Mouse (Mus musculus) B cell, adult 2 months (primary cell): ENCODE results near the gene Emp3.
"Not testable (repeated sequence)": the region's sequence is repeated elsewhere in the genome, so short reads cannot be mapped to it uniquely, and the experiment has no call there.

Source experiments
- DNase-seq, 2 experiments: peaks; one replicate each; pipeline ENCODE4 v3.0.0; 2022

The Emp3 gene

GRCm38 (mm10) chr7:45915011-45915410, 6.2 kb downstream of the Emp3 start:
- no peak for DNase-seq

GRCm38 (mm10) chr7:45914067-45914466, 7.1 kb downstream of the Emp3 start:
- no peak for DNase-seq

- peak; percentile 15 to 28 for DNase-seq
These were observed 12.1 kb downstream of the Emp3 start for GRCm38 (mm10) chr7:45909145-45909544.

- peak in 1 of 2 experiments; percentile 28 for DNase-seq
These were observed 12.8 kb downstream of the Emp3 start for GRCm38 (mm10) chr7:45908384-45908783.

- DNase-seq, result peak in 1 of 2 experiments; percentile 22
These were observed 14.6 kb downstream of the Emp3 start for GRCm38 (mm10) chr7:45906622-45907021.

- DNase-seq, result no peak
These were observed 18.7 kb downstream of the Emp3 start for GRCm38 (mm10) chr7:45902481-45903002.

GRCm38 (mm10) chr7:45901562-45901961, 19.6 kb downstream of the Emp3 start:
- no peak for DNase-seq

- peak; percentile 65 to 72 for DNase-seq
These were observed 23.1 kb downstream of the Emp3 start for GRCm38 (mm10) chr7:45898125-45898524.

GRCm38 (mm10) chr7:45897258-45897757, 23.9 kb downstream of the Emp3 start:
- DNase-seq, result peak in 1 of 2 experiments; percentile 55

- peak; percentile 96 for DNase-seq
These were observed 24.5 kb downstream of the Emp3 start, which contains the start of the genes Syngr4 and Tmem143 for GRCm38 (mm10) chr7:45896517-45897257. TSS of gene Syngr4 (minus strand) at chr7:45896714. TSS of gene Tmem143 (plus strand) at chr7:45896941.

GRCm38 (mm10) chr7:45895931-45896516, 25.2 kb downstream of the Emp3 start:
- no peak for DNase-seq

GRCm38 (mm10) chr7:45892651-45893050, 28.6 kb downstream of the Emp3 start:
- no peak for DNase-seq

GRCm38 (mm10) chr7:45887246-45887645, 34.0 kb downstream of the Emp3 start:
- DNase-seq, result no peak

GRCm38 (mm10) chr7:45881011-45881410, 40.2 kb downstream of the Emp3 start:
- DNase-seq, result no peak

- DNase-seq, result no peak
These were observed 40.7 kb downstream of the Emp3 start for GRCm38 (mm10) chr7:45880531-45880930.

GRCm38 (mm10) chr7:45878278-45878677, 42.9 kb downstream of the Emp3 start, which contains the start of gene Grin2d:
TSS of gene Grin2d (minus strand) at chr7:45878378.
- DNase-seq, result not testable (repeated sequence)

GRCm38 (mm10) chr7:45876895-45877294, 44.3 kb downstream of the Emp3 start:
- DNase-seq, result no peak

- peak; percentile 76 for DNase-seq
These were observed 47.9 kb downstream of the Emp3 start for GRCm38 (mm10) chr7:45873061-45873947.

- DNase-seq, result peak; percentile 92 to 93
These were observed 48.6 kb downstream of the Emp3 start, which contains the start of gene Kdelr1 for GRCm38 (mm10) chr7:45872624-45873023. TSS of gene Kdelr1 (plus strand) at chr7:45872772.

GRCm38 (mm10) chr7:45870282-45871058, 50.7 kb downstream of the Emp3 start:
- peak; percentile 47 to 52 for DNase-seq

- peak; percentile 41 to 47 for DNase-seq
These were observed 51.4 kb downstream of the Emp3 start for GRCm38 (mm10) chr7:45869787-45870186.
